Mouse (Mus musculus) forebrain, embryonic 14.5 days (tissue): ENCODE measurements around the gene Pgm5. TPM values are rescaled to one million over a fixed set of nuclear protein-coding genes. Genes with fewer than 3 reads are reported as not detected.

ENCODE experiments used
- ATAC-seq: fragments of 200-750 bp; cut with Nextera tagmentation; 2 replicates; pipeline ENCODE4 v1.8.0; 2017; ENCODE audit warnings: mild to moderate bottlenecking, moderate library complexity
- DNase-seq: peaks from one replicate; pipeline ENCODE4 v3.0.0-alpha.2; 2015; ENCODE audit warnings: low spot score
- H3K27ac ChIP-seq: fragments of 300-500 bp; sonication (generic); 2 replicates; pipeline ENCODE4 v1.5.1; 2014; ENCODE audit warnings: low read depth, mild to moderate bottlenecking, control low read depth, low read length, moderate library complexity
- H3K27me3 ChIP-seq: fragments of 300-500 bp; sonication (generic); replicated peaks from 2 replicates; pipeline ENCODE4 v1.6.1; 2014; ENCODE audit warnings: low read length, control low read depth, mixed read lengths; ENCODE audit not compliant: control insufficient read depth, insufficient read depth
- H3K36me3 ChIP-seq: fragments of 300-500 bp; sonication (generic); 2 replicates; pipeline ENCODE4 v1.6.1; 2014; ENCODE audit warnings: low read length, control low read depth; ENCODE audit not compliant: control insufficient read depth, insufficient read depth
- H3K4me1 ChIP-seq: fragments of 300-500 bp; sonication (generic); 2 replicates; pipeline ENCODE4 v1.6.1; 2014; ENCODE audit warnings: antibody characterized with exemption, low read length, control low read depth; ENCODE audit not compliant: control insufficient read depth, insufficient read depth
- H3K4me2 ChIP-seq: fragments of 300-500 bp; sonication (generic); 2 replicates; pipeline ENCODE4 v1.6.1; 2014; ENCODE audit warnings: mild to moderate bottlenecking, control low read depth, low read length
- H3K4me3 ChIP-seq: fragments of 300-500 bp; sonication (generic); 2 replicates; pipeline ENCODE4 v1.5.1; 2014; ENCODE audit warnings: low read depth, low read length, control low read depth
- H3K9ac ChIP-seq: fragments of 300-500 bp; sonication (generic); 2 replicates; pipeline ENCODE4 v1.6.1; 2014; ENCODE audit warnings: mild to moderate bottlenecking, low read length, control low read depth, moderate library complexity
- H3K9me3 ChIP-seq: fragments of 300-500 bp; sonication (generic); replicated peaks from 2 replicates; pipeline ENCODE4 v1.6.1; 2016; ENCODE audit warnings: low read length, control low read depth, mixed read lengths; ENCODE audit not compliant: control insufficient read depth
- WGBS: fragments of 180-500 bp; shearing (Covaris S2); extraction: QIAGEN DNeasy Blood & Tissue Kit; methylation state at CpG from one replicate; pipeline ENCODE4 v1.1.7; 2014; 5-methylcytosine and 5-hydroxymethylcytosine counted together
- polyA plus RNA-seq: library from polyadenylated mRNA; unstranded; fragments of >200 nt; fragmentation: Nextera tagmentation; extraction: Ambion mirVana; gene quantifications from 2 replicates; pipeline ENCODE4 v1.2.1, GENCODE M21; 2014

Gene Pgm5
- polyA plus RNA-seq, 1 experiment from 2014 or later = 0.25 TPM

- Histone ChIP-seq H3K4me1 (no peaks in the 10 kb centered on the region), H3K9me3 (no peaks in the 10 kb centered on the region)
- no peak for ATAC-seq
These were observed 225.0 kb downstream of the Pgm5 start for GRCm38 (mm10) chr19:24636616-24637015.

GRCm38 (mm10) chr19:24634602-24635001 lies 227.1 kb downstream of the Pgm5 start:
- no peaks in the 10 kb centered on the region for H3K9me3 ChIP-seq
- no peaks in the 10 kb centered on the region for H3K36me3 ChIP-seq
- H3K9ac ChIP-seq = no peak overlapping the region
- no peak overlapping the region for H3K4me3 ChIP-seq
- H3K4me2 ChIP-seq = no peak overlapping the region
- WGBS = 5% methylated on average over 7 of the region's 7 CpGs
- peak; percentile 81 for DNase-seq
- H3K27me3 ChIP-seq = no peaks in the 10 kb centered on the region
- no peak overlapping the region for H3K27ac ChIP-seq
- H3K4me1 ChIP-seq = no peaks in the 10 kb centered on the region
- ATAC-seq = peak; percentile 34; the same call in 1 of the 2 replicates

More at GRCm38 (mm10) chr19:24636616-24637015, 225.0 kb downstream of the Pgm5 start:
- no peak for DNase-seq
- 81% methylated on average over 10 of the region's 10 CpGs for WGBS
- Histone ChIP-seq H3K9ac (no peak overlapping the region), H3K36me3 (no peaks in the 10 kb centered on the region), H3K27ac (no peak overlapping the region), H3K4me2 (no peak overlapping the region), H3K27me3 (no peaks in the 10 kb centered on the region), H3K4me3 (no peak overlapping the region)

Other genes with a start within 250 kb of the Pgm5 start
- gene Tmem252, start 187.8 kb downstream of the Pgm5 start, polyA plus RNA-seq = 0.87 and 0.97 TPM in 2 replicates
- gene Gm10053, start 13.8 kb upstream of the Pgm5 start, polyA plus RNA-seq = 238 and 267 TPM in 2 replicates
- gene Foxd4, start 39.3 kb upstream of the Pgm5 start, polyA plus RNA-seq = not detected in 2 replicates
- gene Cbwd1, start 99.8 kb upstream of the Pgm5 start, polyA plus RNA-seq = 16.5 and 20.2 TPM in 2 replicates
- 0.55 and 1.5 TPM in 2 replicates for gene Dock8, start 137.7 kb upstream of the Pgm5 start, polyA plus RNA-seq